Mouse (Mus musculus): ENCODE measurements at regions not wholly inside any gene's neighbourhood (a gene's known extent, or its start where the extent isn't known, plus 50 kb on each side); places are given as distances from the start of the nearest gene placed in this dataset.

- TF ChIP-seq EP300 (IDR thresholded peaks at IDR 0.05; ENCODE audit: low read depth) (no peak), CTCF (IDR thresholded peaks at IDR 0.05; ENCODE audit: low read depth) (no peak)
Observed at GRCm38 (mm10) chr4:154750440-154751107, 82.9 kb upstream of the Actrt2 start.

Measured in liver, embryonic 14.5 days (tissue).